Mouse (Mus musculus): ENCODE measurements around the gene Kctd11.

DNA sequence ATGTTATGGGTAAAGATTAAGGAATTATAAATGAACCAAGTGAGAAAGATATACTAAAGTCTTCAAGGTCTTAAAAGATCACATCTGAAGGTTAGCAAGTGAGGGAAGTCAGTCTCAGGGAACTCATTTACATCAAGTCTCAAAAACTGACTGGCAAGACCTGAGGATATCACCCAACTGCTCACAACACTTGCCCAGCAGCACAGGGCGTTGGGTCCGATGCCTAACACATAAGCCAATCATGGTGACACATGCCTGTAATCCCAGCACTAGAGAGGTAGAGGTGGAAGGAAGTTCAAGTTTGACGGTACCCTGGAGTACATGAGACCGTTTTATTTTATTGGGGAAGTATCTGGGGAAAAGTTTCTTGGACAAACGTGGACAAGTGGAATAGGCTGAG is 36.9 kb upstream of the Kctd11 start:
- TF ChIP-seq POLR2A (IDR thresholded peaks at IDR 0.05; ENCODE audit: extremely low read depth, insufficient read depth, low read length) (no peak), CTCF (IDR thresholded peaks at IDR 0.05; ENCODE audit: low read depth, low read length) (no peak)

All from liver, adult 2 months (tissue).